8 mouse cellular contexts compared by ENCODE assay signal in the genomic region with DNA sequence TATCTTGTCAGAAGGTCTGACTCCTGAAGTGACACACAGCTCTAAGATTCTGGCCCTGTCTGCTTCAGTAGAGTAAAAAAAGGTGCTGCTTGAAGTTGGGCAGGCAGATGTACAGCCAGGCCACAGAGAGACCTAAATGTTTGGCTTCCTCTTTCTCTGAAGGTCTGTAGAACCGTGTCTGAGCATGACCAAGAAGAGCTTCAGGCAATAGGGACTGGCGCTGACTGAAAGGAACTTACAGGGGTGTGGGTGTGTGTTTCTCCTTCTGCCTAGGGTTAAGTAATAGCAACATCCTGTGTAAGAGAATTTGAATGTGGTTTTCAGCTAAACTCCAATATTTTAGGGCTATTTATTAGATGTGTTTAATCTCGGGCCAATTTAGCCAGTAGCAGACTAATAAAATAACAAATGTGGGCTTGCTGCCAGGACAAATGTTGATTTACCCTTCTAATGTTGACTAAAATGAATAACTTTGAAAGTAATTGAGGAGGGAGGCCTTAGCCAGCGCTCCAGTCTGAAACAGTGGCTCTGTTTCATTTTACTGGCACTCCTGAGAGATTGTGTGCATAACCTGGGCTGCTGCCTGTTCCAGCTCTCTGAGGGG.
DNase-seq lines count a peak whose midpoint lies in the region; ATAC-seq lines count a peak whose summit lies in the region.

No protein-coding gene starts in this region.

- H3K27ac ChIP-seq in embryonic facial prominence, embryonic 13.5 days: peak overlapping the region; percentile 87

- no peaks in the 10 kb centered on the region for H3K9me3 ChIP-seq in embryonic facial prominence, embryonic 13.5 days

- H3K4me2 ChIP-seq in embryonic facial prominence, embryonic 13.5 days: no peak overlapping the region

- DNase-seq in urinary bladder, postnatal 14 days (ENCODE audit: low spot score): peak; percentile 68
- DNase-seq in urinary bladder, adult 2 months (ENCODE audit: low spot score): no peak
- DNase-seq in kidney, adult 11 months: peak; percentile 48
- peak; percentile 63 for DNase-seq in lung, postnatal 14 days
- DNase-seq in thymus, postnatal 36 days: peak; percentile 30 to 32
- no peak for DNase-seq in frontal cortex, postnatal 25 days (ENCODE audit: low spot score in 2 of 2)
- no peak for DNase-seq in ovary, postnatal 10 days (ENCODE audit: low spot score)

- no peak overlapping the region for H3K9ac ChIP-seq in embryonic facial prominence, embryonic 13.5 days

- WGBS in embryonic facial prominence, embryonic 13.5 days: 26% methylated on average over 4 of the region's 4 CpGs

- H3K4me3 ChIP-seq in embryonic facial prominence, embryonic 13.5 days: no peak overlapping the region

- H3K36me3 ChIP-seq in embryonic facial prominence, embryonic 13.5 days: no peaks in the 10 kb centered on the region

- H3K27me3 ChIP-seq in embryonic facial prominence, embryonic 13.5 days: no peaks in the 10 kb centered on the region

- peak; percentile 77 for ATAC-seq in embryonic facial prominence, embryonic 13.5 days (ENCODE audit: insufficient number of reproducible peaks, insufficient read depth, low FRiP score, low TSS enrichment, low read depth)

- peaks cover 52% of the 10 kb centered on the region for H3K4me1 ChIP-seq in embryonic facial prominence, embryonic 13.5 days

Comparison
In these comparisons a context has a peak if more than half of its experiments do, and no peak if none do; other contexts are left out.
1. DNase-seq: peak in urinary bladder, postnatal 14 days (single experiment), kidney, adult 11 months (single experiment), lung, postnatal 14 days (single experiment) and thymus, postnatal 36 days (2 of 2); none in urinary bladder, adult 2 months (single experiment), frontal cortex, postnatal 25 days (0 of 2) and ovary, postnatal 10 days (single experiment).